Mouse (Mus musculus) liver, adult 10 weeks (tissue): ENCODE measurements around the gene Srprb. TPM values are rescaled to one million over a fixed set of nuclear protein-coding genes. Genes with fewer than 3 reads are reported as not detected.

Source experiments
- polyA plus RNA-seq: library from polyadenylated mRNA; stranded (reverse); fragments of 350-450 nt; fragmentation: Illumina TruSeq; extraction: RNeasy Lipid Tissue Mini Kit (QIAGEN cat#74804); gene quantifications from one replicate; pipeline ENCODE4 v1.2.3, GENCODE M21; 2014; ENCODE audit warnings: low read depth, low replicate concordance

Gene Srprb
- 4.8 TPM for polyA plus RNA-seq

GRCm38 (mm10) chr9:103201561-103202260 is at the start of gene Srprb:
Srprb (minus strand) TSS chr9:103202137.

GRCm38 (mm10) chr9:103230151-103230951 is 28.4 kb upstream of the Srprb start, which contains the start of the genes Gm20425 and Trf:
Gm20425 (minus strand) TSS chr9:103230307.
Trf (minus strand) TSS chr9:103230444.

Other genes with a start within 250 kb of the Srprb start
- 7.6 TPM for gene Slco2a1, start 213.4 kb downstream of the Srprb start, polyA plus RNA-seq
- gene Rab6b, start 90.3 kb downstream of the Srprb start, polyA plus RNA-seq: 0.53 TPM
- 3.1 TPM for gene Gm20425, start 28.2 kb upstream of the Srprb start, polyA plus RNA-seq
- gene Trf, start 28.3 kb upstream of the Srprb start, polyA plus RNA-seq: 16,070 TPM
- gene 1300017J02Rik, start 102.9 kb upstream of the Srprb start, polyA plus RNA-seq: 574 TPM
- 5.7 TPM for gene Topbp1, start 103.1 kb upstream of the Srprb start, polyA plus RNA-seq
- 103 TPM for gene Cdv3, start 163.7 kb upstream of the Srprb start, polyA plus RNA-seq